Mouse (Mus musculus): ENCODE measurements around the gene Gpr18. TPM values are rescaled to one million over a fixed set of nuclear protein-coding genes. Genes with fewer than 3 reads are reported as not detected.

The Gpr18 gene
- polyA plus RNA-seq, 1 experiment from 2014 or later = 0.42 TPM

- H3K36me3 ChIP-seq = no peaks in the 10 kb centered on the region
- WGBS = 73% methylated on average over 3 of the region's 3 CpGs
- no peaks in the 10 kb centered on the region for H3K9me3 ChIP-seq
- H3K4me2 ChIP-seq = no peak overlapping the region
- no peak overlapping the region for H3K9ac ChIP-seq
- no peak overlapping the region for H3K4me3 ChIP-seq (replicated peaks)
- H3K4me1 ChIP-seq = no peaks in the 10 kb centered on the region; the same call in 1 of the 2 replicates
- no peaks in the 10 kb centered on the region for H3K27me3 ChIP-seq (replicated peaks)
- H3K27ac ChIP-seq = no peak overlapping the region
- no peak for ATAC-seq (ENCODE audit: insufficient read depth, low FRiP score, low read depth)
Measured at GRCm38 (mm10) chr14:121918266-121918665, 2.7 kb upstream of the Gpr18 start.

GRCm38 (mm10) chr14:121916311-121917094 lies 922 bp upstream of the Gpr18 start:
- no peak overlapping the region for H3K9ac ChIP-seq
- WGBS = 90% methylated on average over 6 of the region's 6 CpGs
- no peak for ATAC-seq (ENCODE audit: insufficient read depth, low FRiP score, low read depth)
- no peak overlapping the region for H3K27ac ChIP-seq
- H3K4me1 ChIP-seq = no peaks in the 10 kb centered on the region; the same call in 1 of the 2 replicates
- H3K4me2 ChIP-seq = no peak overlapping the region
- no peaks in the 10 kb centered on the region for H3K9me3 ChIP-seq
- 0 out of 2 replicates have a peak, but pooled peaks cover 3% of the 10 kb centered on the region for H3K36me3 ChIP-seq
- no peaks in the 10 kb centered on the region for H3K27me3 ChIP-seq (replicated peaks)
- no peak overlapping the region for H3K4me3 ChIP-seq (replicated peaks)

GRCm38 (mm10) chr14:121915143-121915542 lies 438 bp downstream of the Gpr18 start:
- Histone ChIP-seq H3K36me3 (0 out of 2 replicates have a peak, but pooled peaks cover 3% of the 10 kb centered on the region), H3K9ac (no peak overlapping the region), H3K9me3 (no peaks in the 10 kb centered on the region), H3K4me3 (replicated peaks) (no peak overlapping the region), H3K4me2 (no peak overlapping the region), H3K27me3 (replicated peaks) (no peaks in the 10 kb centered on the region), H3K4me1 (no peaks in the 10 kb centered on the region), H3K27ac (no peak overlapping the region)
- WGBS = 81% methylated on average over 5 of the region's 5 CpGs
- ATAC-seq (ENCODE audit: insufficient read depth, low FRiP score, low read depth) = no peak

GRCm38 (mm10) chr14:121912501-121912900 lies 3.1 kb downstream of the Gpr18 start:
- no peak overlapping the region for H3K9ac ChIP-seq
- no peaks in the 10 kb centered on the region for H3K4me1 ChIP-seq
- 0 out of 2 replicates have a peak, but pooled peaks cover 5% of the 10 kb centered on the region for H3K36me3 ChIP-seq
- H3K27ac ChIP-seq = no peak overlapping the region
- WGBS = 94% methylated on average over 7 of the region's 7 CpGs
- no peaks in the 10 kb centered on the region for H3K27me3 ChIP-seq (replicated peaks)
- ATAC-seq (ENCODE audit: insufficient read depth, low FRiP score, low read depth) = no peak
- no peak overlapping the region for H3K4me3 ChIP-seq (replicated peaks)
- H3K9me3 ChIP-seq = no peaks in the 10 kb centered on the region
- H3K4me2 ChIP-seq = no peak overlapping the region

- H3K36me3 ChIP-seq = 0 out of 2 replicates have a peak, but pooled peaks cover 9% of the 10 kb centered on the region
Measured at GRCm38 (mm10) chr14:121909868-121910267, 5.7 kb downstream of the Gpr18 start.

GRCm38 (mm10) chr14:121906992-121907681 lies 8.4 kb downstream of the Gpr18 start:
- 0 out of 2 replicates have a peak, but pooled peaks cover 5% of the 10 kb centered on the region for H3K36me3 ChIP-seq
- no peak overlapping the region for H3K9ac ChIP-seq
- H3K4me2 ChIP-seq = no peak overlapping the region
- H3K4me1 ChIP-seq = no peaks in the 10 kb centered on the region
- WGBS = 79% methylated on average over 11 of the region's 11 CpGs
- H3K9me3 ChIP-seq = no peaks in the 10 kb centered on the region
- no peak overlapping the region for H3K4me3 ChIP-seq (replicated peaks)
- no peaks in the 10 kb centered on the region for H3K27me3 ChIP-seq (replicated peaks)
- ATAC-seq (ENCODE audit: insufficient read depth, low FRiP score, low read depth) = no peak
- no peak overlapping the region for H3K27ac ChIP-seq

More at GRCm38 (mm10) chr14:121909868-121910267, 5.7 kb downstream of the Gpr18 start:
- Histone ChIP-seq H3K9me3 (no peaks in the 10 kb centered on the region), H3K4me3 (replicated peaks) (no peak overlapping the region), H3K27me3 (replicated peaks) (no peaks in the 10 kb centered on the region), H3K27ac (no peak overlapping the region), H3K4me2 (no peak overlapping the region), H3K9ac (no peak overlapping the region), H3K4me1 (no peaks in the 10 kb centered on the region)
- 92% methylated on average over 6 of the region's 6 CpGs for WGBS
- ATAC-seq (ENCODE audit: insufficient read depth, low FRiP score, low read depth) = no peak

- Histone ChIP-seq H3K4me3 (replicated peaks) (no peak overlapping the region), H3K27ac (no peak overlapping the region), H3K36me3 (0 out of 2 replicates have a peak, but pooled peaks cover 5% of the 10 kb centered on the region), H3K9ac (no peak overlapping the region), H3K9me3 (no peaks in the 10 kb centered on the region), H3K4me2 (no peak overlapping the region), H3K27me3 (replicated peaks) (no peaks in the 10 kb centered on the region), H3K4me1 (no peaks in the 10 kb centered on the region)
- ATAC-seq (ENCODE audit: insufficient read depth, low FRiP score, low read depth) = no peak
- 74% methylated on average over 8 of the region's 8 CpGs for WGBS
Measured at GRCm38 (mm10) chr14:121906341-121906991, 9.1 kb downstream of the Gpr18 start.

- WGBS = 32% methylated on average over 3 of the region's 3 CpGs
- Histone ChIP-seq H3K4me3 (replicated peaks) (no peak overlapping the region), H3K27ac (no peak overlapping the region), H3K9me3 (no peaks in the 10 kb centered on the region), H3K4me2 (no peak overlapping the region), H3K4me1 (no peaks in the 10 kb centered on the region), H3K36me3 (0 out of 2 replicates have a peak, but pooled peaks cover 5% of the 10 kb centered on the region), H3K27me3 (replicated peaks) (no peaks in the 10 kb centered on the region), H3K9ac (no peak overlapping the region)
- ATAC-seq (ENCODE audit: insufficient read depth, low FRiP score, low read depth) = no peak
Measured at GRCm38 (mm10) chr14:121904754-121905153, 10.8 kb downstream of the Gpr18 start.

GRCm38 (mm10) chr14:121903381-121903876 lies 12.2 kb downstream of the Gpr18 start:
- Histone ChIP-seq H3K27me3 (replicated peaks) (no peaks in the 10 kb centered on the region), H3K4me3 (replicated peaks) (no peak overlapping the region), H3K36me3 (0 out of 2 replicates have a peak, but pooled peaks cover 5% of the 10 kb centered on the region), H3K9ac (no peak overlapping the region), H3K9me3 (no peaks in the 10 kb centered on the region), H3K4me2 (no peak overlapping the region), H3K4me1 (no peaks in the 10 kb centered on the region), H3K27ac (no peak overlapping the region)
- WGBS = 85% methylated on average over 7 of the region's 7 CpGs
- ATAC-seq (ENCODE audit: insufficient read depth, low FRiP score, low read depth) = no peak

GRCm38 (mm10) chr14:121901511-121901910 lies 14.1 kb downstream of the Gpr18 start:
- H3K4me2 ChIP-seq = no peak overlapping the region
- H3K9ac ChIP-seq = no peak overlapping the region
- H3K9me3 ChIP-seq = no peaks in the 10 kb centered on the region
- no peaks in the 10 kb centered on the region for H3K4me1 ChIP-seq
- ATAC-seq (ENCODE audit: insufficient read depth, low FRiP score, low read depth) = no peak
- no peaks in the 10 kb centered on the region for H3K27me3 ChIP-seq (replicated peaks)
- no peaks in the 10 kb centered on the region for H3K36me3 ChIP-seq
- no peak overlapping the region for H3K27ac ChIP-seq
- WGBS = 93% methylated on average over 6 of the region's 6 CpGs
- H3K4me3 ChIP-seq (replicated peaks) = no peak overlapping the region

- Histone ChIP-seq H3K4me3 (replicated peaks) (no peak overlapping the region), H3K27me3 (replicated peaks) (no peaks in the 10 kb centered on the region), H3K36me3 (no peaks in the 10 kb centered on the region), H3K9ac (no peak overlapping the region), H3K27ac (no peak overlapping the region), H3K9me3 (no peaks in the 10 kb centered on the region), H3K4me1 (no peaks in the 10 kb centered on the region; the same call in 1 of the 2 replicates), H3K4me2 (no peak overlapping the region)
- ATAC-seq (ENCODE audit: insufficient read depth, low FRiP score, low read depth) = no peak
- WGBS = 69% methylated on average over 3 of the region's 3 CpGs
Measured at GRCm38 (mm10) chr14:121899071-121899470, 16.5 kb downstream of the Gpr18 start.

All from stomach, embryonic 15.5 days (tissue).